Mouse (Mus musculus) hindlimb bud, embryonic 11.5 days (tissue): ENCODE results near the gene Prkch.
"Not testable (repeated sequence)": the region's sequence is repeated elsewhere in the genome, so short reads cannot be mapped to it uniquely, and the experiment has no call there.

ENCODE experiments used
- DNase-seq: peaks from one replicate; pipeline ENCODE4 v3.0.0-alpha.2; 2012; ENCODE audit warnings: low read depth, low spot score; ENCODE audit errors: extremely low spot score

The Prkch gene

GRCm38 (mm10) chr12:73584610-73585240, at the start of gene Prkch:
Prkch (plus strand) TSS chr12:73584796.
- DNase-seq = no peak

GRCm38 (mm10) chr12:73537499-73538138, 47.0 kb upstream of the Prkch start:
- DNase-seq = no peak

GRCm38 (mm10) chr12:73538139-73538508, 46.5 kb upstream of the Prkch start:
- DNase-seq = not testable (repeated sequence)

GRCm38 (mm10) chr12:73539151-73539550, 45.4 kb upstream of the Prkch start:
- no peak for DNase-seq

GRCm38 (mm10) chr12:73540402-73540801, 44.2 kb upstream of the Prkch start:
- DNase-seq = no peak

GRCm38 (mm10) chr12:73543191-73543590, 41.4 kb upstream of the Prkch start:
- no peak for DNase-seq

- no peak for DNase-seq
Measured at GRCm38 (mm10) chr12:73544736-73545671, 39.6 kb upstream of the Prkch start.

- DNase-seq = no peak
Measured at GRCm38 (mm10) chr12:73545672-73546085, 38.9 kb upstream of the Prkch start.

GRCm38 (mm10) chr12:73546086-73546711, 38.4 kb upstream of the Prkch start, which contains the start of gene Tmem30b:
Tmem30b (minus strand) TSS chr12:73546392.
- DNase-seq = no peak

- DNase-seq = no peak
Measured at GRCm38 (mm10) chr12:73547646-73548045, 37.0 kb upstream of the Prkch start.

GRCm38 (mm10) chr12:73548259-73548658, 36.3 kb upstream of the Prkch start:
- DNase-seq = no peak

GRCm38 (mm10) chr12:73554155-73554554, 30.4 kb upstream of the Prkch start:
- DNase-seq = peak; percentile 85

- no peak for DNase-seq
Measured at GRCm38 (mm10) chr12:73558525-73559195, 25.9 kb upstream of the Prkch start.

GRCm38 (mm10) chr12:73560091-73560490, 24.5 kb upstream of the Prkch start:
- no peak for DNase-seq

- DNase-seq = not testable (repeated sequence)
Measured at GRCm38 (mm10) chr12:73563122-73563521, 21.5 kb upstream of the Prkch start.

- no peak for DNase-seq
Measured at GRCm38 (mm10) chr12:73564176-73564575, 20.4 kb upstream of the Prkch start.

- DNase-seq = no peak
Measured at GRCm38 (mm10) chr12:73564795-73565619, 19.6 kb upstream of the Prkch start.

- DNase-seq = no peak
Measured at GRCm38 (mm10) chr12:73565620-73565969, 19.0 kb upstream of the Prkch start.

- no peak for DNase-seq
Measured at GRCm38 (mm10) chr12:73574632-73575031, 10.0 kb upstream of the Prkch start.

- no peak for DNase-seq
Measured at GRCm38 (mm10) chr12:73578141-73578540, 6.5 kb upstream of the Prkch start.
